Mouse (Mus musculus): ENCODE data around the gene Corin.

- 0 out of 2 replicates have a peak, but pooled peaks have one; percentile 12 for TF ChIP-seq CTCF (IDR thresholded peaks at IDR 0.05; ENCODE audit: borderline replicate concordance, extremely low read depth, insufficient read depth, insufficient read length)
- no peak for TF ChIP-seq POLR2A (IDR thresholded peaks at IDR 0.05; ENCODE audit: borderline replicate concordance, extremely low read depth, insufficient read depth, insufficient read length, poor library complexity, severe bottlenecking)
Measured at GRCm38 (mm10) chr5:72269652-72270051, 234.6 kb downstream of the Corin start.
